In the genomic region with DNA sequence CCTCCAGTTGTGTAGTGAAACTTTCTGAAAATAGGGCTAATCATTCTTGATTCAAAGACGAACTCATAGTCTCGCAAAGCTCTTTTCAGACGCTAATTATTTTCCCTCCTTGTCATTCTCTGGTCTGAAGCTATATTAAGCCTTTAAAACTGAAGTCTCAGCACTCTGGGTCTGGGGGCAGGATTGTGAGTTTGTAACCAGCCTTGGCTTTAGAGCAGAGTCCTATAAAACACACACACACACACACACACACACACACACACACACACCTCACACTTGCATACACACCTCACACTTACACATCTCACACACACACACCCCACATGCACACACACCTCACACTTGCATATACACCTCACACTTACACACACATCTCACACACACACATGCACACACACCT, we compare ENCODE assay signal across 12 mouse cellular contexts. TPM values are rescaled to one million over a fixed set of nuclear protein-coding genes. Genes with fewer than 3 reads are reported as not detected.
DNase-seq lines count a peak whose midpoint lies in the region; ATAC-seq and TF ChIP-seq lines count a peak whose summit lies in the region.
"Had no signal": no experiment of that assay in that cellular context is flagged by ENCODE, and none has a peak within 500 bp of the region (broad histone marks: within the 10 kb centered on the region; RNA-seq: fewer than 3 reads in every experiment).

No protein-coding gene starts in this region.

- no peaks in the 10 kb centered on the region for H3K36me3 ChIP-seq in forebrain, embryonic 14.5 days (ENCODE audit: control insufficient read depth, insufficient read depth, low read length)
- H3K36me3 ChIP-seq in forebrain, embryonic 12.5 days (replicated peaks) = no peaks in the 10 kb centered on the region
- H3K36me3 ChIP-seq in kidney, postnatal 0 days (ENCODE audit: insufficient read depth, low read length) = no peaks in the 10 kb centered on the region
- H3K36me3 ChIP-seq in kidney, adult 2 months (ENCODE audit: control insufficient read depth, insufficient read depth, low read length) = no peaks in the 10 kb centered on the region
- no peaks in the 10 kb centered on the region for H3K36me3 ChIP-seq in liver, embryonic 15.5 days (replicated peaks)
- H3K36me3 ChIP-seq: hindbrain, embryonic 10.5 days; stomach, embryonic 15.5 days had no signal

- no peaks in the 10 kb centered on the region for H3K9me3 ChIP-seq in forebrain, embryonic 14.5 days (replicated peaks; ENCODE audit: control insufficient read depth, low read length)
- no peaks in the 10 kb centered on the region for H3K9me3 ChIP-seq in forebrain, embryonic 12.5 days
- H3K9me3 ChIP-seq in kidney, postnatal 0 days (replicated peaks; ENCODE audit: low read length) = no peaks in the 10 kb centered on the region
- H3K9me3 ChIP-seq in liver, embryonic 15.5 days (replicated peaks) = no peaks in the 10 kb centered on the region
- H3K9me3 ChIP-seq: hindbrain, embryonic 10.5 days; stomach, embryonic 15.5 days had no signal

- no peak for TF ChIP-seq CTCF in kidney, postnatal 0 days (IDR thresholded peaks at IDR 0.05; ENCODE audit: low read depth)
- TF ChIP-seq CTCF in kidney, adult 2 months (conservative IDR thresholded peaks at IDR 0.05; ENCODE audit: insufficient read depth, insufficient read length, low read depth, low read length) = no peak

- no peak overlapping the region for H3K27ac ChIP-seq in forebrain, embryonic 14.5 days (ENCODE audit: low read depth, low read length)
- no peak overlapping the region for H3K27ac ChIP-seq in forebrain, embryonic 12.5 days
- no peak overlapping the region for H3K27ac ChIP-seq in kidney, postnatal 0 days
- no peak overlapping the region; the same call in 1 of the 2 replicates for H3K27ac ChIP-seq in kidney, adult 2 months (ENCODE audit: insufficient read depth, low read depth, low read length)
- H3K27ac ChIP-seq in brown adipose tissue, adult 24 weeks (replicated peaks; ENCODE audit: low read depth, low read length) = peak overlapping the region; percentile 12; the same call in 1 of the 2 replicates
- no peak overlapping the region for H3K27ac ChIP-seq in liver, embryonic 15.5 days (replicated peaks)

- TF ChIP-seq POLR2A in kidney, adult 2 months (IDR thresholded peaks at IDR 0.05; ENCODE audit: low read depth, low read length) = no peak

- no peak overlapping the region for H3K4me3 ChIP-seq in forebrain, embryonic 14.5 days (ENCODE audit: low read depth, low read length)
- no peak overlapping the region for H3K4me3 ChIP-seq in forebrain, embryonic 12.5 days (replicated peaks)
- H3K4me3 ChIP-seq in kidney, postnatal 0 days (replicated peaks; ENCODE audit: low read depth, low read length) = no peak overlapping the region
- H3K4me3 ChIP-seq in kidney, adult 2 months (ENCODE audit: insufficient read depth, low read depth, low read length) = no peak overlapping the region
- peak overlapping the region; percentile 44 for H3K4me3 ChIP-seq in brown adipose tissue, adult 24 weeks (ENCODE audit: insufficient read depth, low read depth, low read length)
- no peak overlapping the region for H3K4me3 ChIP-seq in liver, embryonic 15.5 days (replicated peaks)
- H3K4me3 ChIP-seq: erythroblast, embryonic 14.5 days had no signal

- 12% methylated on average over 3 of the region's 3 CpGs for WGBS in forebrain, embryonic 14.5 days
- 14% methylated on average over 3 of the region's 3 CpGs for WGBS in forebrain, embryonic 12.5 days
- WGBS in kidney, postnatal 0 days = 33% methylated on average over 3 of the region's 3 CpGs
- WGBS in kidney, adult 2 months = 8% methylated on average over 3 of the region's 3 CpGs
- 29% methylated on average over 3 of the region's 3 CpGs for WGBS in liver, embryonic 15.5 days (ENCODE audit: insufficient replicate concordance)

- no peak overlapping the region for H3K4me2 ChIP-seq in forebrain, embryonic 14.5 days (ENCODE audit: low read length)
- no peak overlapping the region for H3K4me2 ChIP-seq in forebrain, embryonic 12.5 days
- 0 out of 2 replicates have a peak overlapping the region, but pooled peaks have one; percentile 51 for H3K4me2 ChIP-seq in kidney, postnatal 0 days (ENCODE audit: low read length)
- H3K4me2 ChIP-seq in liver, embryonic 15.5 days = peak overlapping the region; percentile 57; the same call in 1 of the 2 replicates

- peak; percentile 11 for DNase-seq in forebrain, embryonic 14.5 days (ENCODE audit: low spot score)
- no peak for DNase-seq in kidney, postnatal 0 days (ENCODE audit: low spot score)
- no peak for DNase-seq in kidney, adult 2 months
- no peak for DNase-seq in layer of hippocampus, postnatal 10 days (ENCODE audit: low spot score in 2 of 2)
- no peak for DNase-seq in adrenal gland, adult 2 months
- DNase-seq: cerebellum, adult 11-12 months had no signal

- no peaks in the 10 kb centered on the region for H3K27me3 ChIP-seq in forebrain, embryonic 14.5 days (replicated peaks; ENCODE audit: control insufficient read depth, insufficient read depth, low read length)
- H3K27me3 ChIP-seq in forebrain, embryonic 12.5 days = no peaks in the 10 kb centered on the region
- H3K27me3 ChIP-seq in kidney, postnatal 0 days (ENCODE audit: insufficient read depth, low read length) = no peaks in the 10 kb centered on the region
- H3K27me3 ChIP-seq in kidney, adult 2 months (replicated peaks; ENCODE audit: control insufficient read depth, insufficient read depth, low read length) = no peaks in the 10 kb centered on the region
- 0 out of 2 replicates have a peak, but pooled peaks cover 3% of the 10 kb centered on the region for H3K27me3 ChIP-seq in liver, embryonic 15.5 days
- H3K27me3 ChIP-seq: stomach, embryonic 15.5 days had no signal

- no peak for ATAC-seq in forebrain, embryonic 14.5 days
- no peak for ATAC-seq in forebrain, embryonic 12.5 days (ENCODE audit: low FRiP score)
- ATAC-seq in kidney, postnatal 0 days (replicated peaks; ENCODE audit: low FRiP score, low read depth) = peak; percentile 9; the same call in 1 of the 2 replicates
- ATAC-seq in liver, embryonic 15.5 days (ENCODE audit: insufficient read depth) = no peak

- peaks cover 8% of the 10 kb centered on the region for H3K4me1 ChIP-seq in forebrain, embryonic 14.5 days (ENCODE audit: control insufficient read depth, insufficient read depth, low read length)
- peaks cover 13% of the 10 kb centered on the region for H3K4me1 ChIP-seq in forebrain, embryonic 12.5 days
- H3K4me1 ChIP-seq in kidney, postnatal 0 days (replicated peaks; ENCODE audit: insufficient read depth, low read length) = peaks cover 11% of the 10 kb centered on the region
- H3K4me1 ChIP-seq in kidney, adult 2 months (ENCODE audit: control insufficient read depth, insufficient read depth, low read length) = peaks cover 4% of the 10 kb centered on the region; the same call in 1 of the 2 replicates
- peaks cover 6% of the 10 kb centered on the region; the same call in 1 of the 2 replicates for H3K4me1 ChIP-seq in brown adipose tissue, adult 24 weeks (ENCODE audit: control insufficient read depth, insufficient read depth, insufficient read length, low read length)
- H3K4me1 ChIP-seq in liver, embryonic 15.5 days (replicated peaks) = peaks cover 8% of the 10 kb centered on the region

- H3K9ac ChIP-seq in forebrain, embryonic 14.5 days (ENCODE audit: low read length) = no peak overlapping the region
- no peak overlapping the region for H3K9ac ChIP-seq in forebrain, embryonic 12.5 days
- H3K9ac ChIP-seq in kidney, postnatal 0 days (ENCODE audit: low read depth, low read length) = no peak overlapping the region
- H3K9ac ChIP-seq in liver, embryonic 15.5 days = no peak overlapping the region
- H3K9ac ChIP-seq: stomach, embryonic 15.5 days had no signal

RNA-seq across cellular contexts. Expression of a gene that starts 33.3 kb away (rescaled TPM):
- polyA plus RNA-seq in forebrain, embryonic 14.5 days (2014; fragmentation: Nextera tagmentation; extraction: Ambion mirVana) = 11.3 and 15.1 TPM in 2 replicates
- polyA plus RNA-seq in forebrain, embryonic 12.5 days (2016; fragmentation: Nextera tagmentation; extraction: Ambion mirVana) = 24.5 and 26.6 TPM in 2 replicates
- 12.6 and 12.9 TPM in 2 replicates for polyA plus RNA-seq in kidney, postnatal 0 days (2015; fragmentation: Nextera tagmentation; extraction: Ambion mirVana)
- 7.7 and 8.6 TPM in 2 replicates for polyA plus RNA-seq in kidney, adult 2 months (2012; rRNA removed)
- polyA plus RNA-seq in brown adipose tissue, adult 24 weeks (2012; ENCODE audit: insufficient read depth, insufficient read length, missing spikeins) = 9.5 TPM in 2 replicates
- polyA plus RNA-seq in liver, embryonic 15.5 days (2015; fragmentation: Nextera tagmentation; extraction: Ambion mirVana) = 5.8 and 6.2 TPM in 2 replicates
- 10 to 100 TPM; 77.5 to 81.6 TPM for total RNA-seq in layer of hippocampus, postnatal 10 days (2021)
- 10 to 100 TPM; 31.9 to 40.2 TPM for total RNA-seq in adrenal gland, adult 2 months (2021)
- polyA plus RNA-seq in adrenal gland, adult 2 months (2012; rRNA removed) = 8.3 and 9.6 TPM in 2 replicates

RNA-seq across cellular contexts. Expression of a gene that starts 40.7 kb away (rescaled TPM):
- polyA plus RNA-seq in forebrain, embryonic 14.5 days (2014; fragmentation: Nextera tagmentation; extraction: Ambion mirVana) = 89.0 and 90.5 TPM in 2 replicates
- polyA plus RNA-seq in forebrain, embryonic 12.5 days (2016; fragmentation: Nextera tagmentation; extraction: Ambion mirVana) = 95.4 and 95.5 TPM in 2 replicates
- 112 and 118 TPM in 2 replicates for polyA plus RNA-seq in kidney, postnatal 0 days (2015; fragmentation: Nextera tagmentation; extraction: Ambion mirVana)
- polyA plus RNA-seq in kidney, adult 2 months (2012; rRNA removed) = 30.4 and 33.5 TPM in 2 replicates
- 47.6 and 54.0 TPM in 2 replicates for polyA plus RNA-seq in brown adipose tissue, adult 24 weeks (2012; ENCODE audit: insufficient read depth, insufficient read length, missing spikeins)
- 31.2 and 33.1 TPM in 2 replicates for polyA plus RNA-seq in liver, embryonic 15.5 days (2015; fragmentation: Nextera tagmentation; extraction: Ambion mirVana)
- 10 to 100 TPM; 64.3 to 65.2 TPM for total RNA-seq in layer of hippocampus, postnatal 10 days (2021)
- total RNA-seq in adrenal gland, adult 2 months (2021) = 10 to 100 TPM; 71.5 to 82.0 TPM
- polyA plus RNA-seq in adrenal gland, adult 2 months (2012; rRNA removed) = 75.9 and 81.2 TPM in 2 replicates

Comparison
In these comparisons a context has a peak if more than half of its experiments do, and no peak if none do; other contexts are left out.
1. H3K4me2 ChIP-seq: peak in kidney, postnatal 0 days (single experiment) and liver, embryonic 15.5 days (single experiment); none in forebrain, embryonic 14.5 days (single experiment) and forebrain, embryonic 12.5 days (single experiment).